In the genomic region with DNA sequence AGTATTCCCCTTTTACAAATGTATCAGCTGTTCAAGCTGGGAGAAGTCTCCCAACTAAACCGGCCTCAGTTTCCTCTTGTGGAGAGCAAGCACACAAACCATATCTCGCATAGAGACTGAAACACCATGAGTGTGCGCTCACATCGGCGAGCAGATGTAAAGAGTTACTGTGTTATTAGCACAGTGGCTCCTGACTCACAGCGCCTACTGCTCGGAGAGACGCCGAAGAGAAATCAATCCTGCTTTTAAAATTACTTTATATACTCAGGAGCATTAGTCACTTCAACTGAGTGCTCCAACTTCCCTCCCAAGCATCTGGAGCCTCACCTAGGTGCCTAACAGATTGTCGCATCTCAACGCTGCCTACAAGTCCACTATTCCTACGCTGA, we compare ENCODE assay signal across 8 mouse cellular contexts. TPM values are rescaled to one million over a fixed set of nuclear protein-coding genes. Genes with fewer than 3 reads are reported as not detected.
A peak's percentile ranks its signal among the peaks of the same experiment; 100 is the strongest.
DNase-seq lines count a peak whose midpoint lies in the region; ATAC-seq and TF ChIP-seq lines count a peak whose summit lies in the region.

No protein-coding gene starts in this region.

- no peaks in the 10 kb centered on the region for H3K36me3 ChIP-seq in kidney, embryonic 15.5 days
- H3K36me3 ChIP-seq in heart, embryonic 15.5 days, result no peaks in the 10 kb centered on the region
- H3K36me3 ChIP-seq in liver, postnatal 0 days (replicated peaks; ENCODE audit: insufficient read depth, low read length), result no peaks in the 10 kb centered on the region

- peaks cover 57% of the 10 kb centered on the region for H3K27me3 ChIP-seq in kidney, embryonic 15.5 days
- peaks cover 14% of the 10 kb centered on the region; the same call in 1 of the 2 replicates for H3K27me3 ChIP-seq in heart, embryonic 15.5 days
- H3K27me3 ChIP-seq in liver, postnatal 0 days (ENCODE audit: insufficient read depth, low read length), result peaks cover 49% of the 10 kb centered on the region

- no peak for TF ChIP-seq EP300 in liver, postnatal 0 days (IDR thresholded peaks at IDR 0.05; ENCODE audit: low read depth)

- WGBS in kidney, embryonic 15.5 days, result 30% methylated on average over 12 of the region's 12 CpGs
- 22% methylated on average over 12 of the region's 12 CpGs for WGBS in heart, embryonic 15.5 days
- WGBS in liver, postnatal 0 days (ENCODE audit: insufficient replicate concordance), result 36% methylated on average over 12 of the region's 12 CpGs

- peak overlapping the region; percentile 66 for H3K9ac ChIP-seq in kidney, embryonic 15.5 days
- H3K9ac ChIP-seq in heart, embryonic 15.5 days, result peak overlapping the region; percentile 76
- H3K9ac ChIP-seq in liver, postnatal 0 days (replicated peaks), result peak overlapping the region; percentile 63

- TF ChIP-seq CTCF in liver, postnatal 0 days (IDR thresholded peaks at IDR 0.05; ENCODE audit: low read depth), result no peak

- no peak for ATAC-seq in kidney, embryonic 15.5 days (replicated peaks; ENCODE audit: low FRiP score)
- no peak for ATAC-seq in heart, embryonic 15.5 days (replicated peaks; ENCODE audit: insufficient number of reproducible peaks, insufficient read depth, low FRiP score, low read depth)
- ATAC-seq in liver, postnatal 0 days, result no peak; the same call in 1 of the 2 replicates
- no peak for ATAC-seq in erythroid progenitor cell, adult 5-6 weeks (replicated peaks; ENCODE audit: low FRiP score, poor library complexity, severe bottlenecking)

- peak overlapping the region; percentile 94 for H3K4me2 ChIP-seq in kidney, embryonic 15.5 days
- H3K4me2 ChIP-seq in heart, embryonic 15.5 days, result peak overlapping the region; percentile 91
- peak overlapping the region; percentile 91 for H3K4me2 ChIP-seq in liver, postnatal 0 days (ENCODE audit: low read depth, low read length)

- no peak overlapping the region for H3K27ac ChIP-seq in kidney, embryonic 15.5 days
- peak overlapping the region; percentile 80 for H3K27ac ChIP-seq in heart, embryonic 15.5 days
- H3K27ac ChIP-seq in liver, postnatal 0 days (ENCODE audit: low read depth), result no peak overlapping the region

- DNase-seq in kidney, adult 11 months, result no peak
- peak; percentile 77 for DNase-seq in brain, adult 2 months (ENCODE audit: low read depth, low spot score)
- no peak for DNase-seq in liver, postnatal 0 days
- no peak for DNase-seq in adrenal gland, postnatal 4 days (ENCODE audit: low spot score in 2 of 2)
- DNase-seq in left cerebral cortex, adult 18-20 months (ENCODE audit: low spot score in 2 of 2), result no peak

- no peaks in the 10 kb centered on the region for H3K9me3 ChIP-seq in kidney, embryonic 15.5 days (replicated peaks)
- no peaks in the 10 kb centered on the region for H3K9me3 ChIP-seq in heart, embryonic 15.5 days (replicated peaks)
- 0 out of 2 replicates have a peak, but pooled peaks cover 2% of the 10 kb centered on the region for H3K9me3 ChIP-seq in liver, postnatal 0 days (ENCODE audit: low read length)

- H3K4me1 ChIP-seq in kidney, embryonic 15.5 days, result peaks cover 14% of the 10 kb centered on the region
- peaks cover 33% of the 10 kb centered on the region for H3K4me1 ChIP-seq in heart, embryonic 15.5 days (replicated peaks)
- peaks cover 8% of the 10 kb centered on the region for H3K4me1 ChIP-seq in liver, postnatal 0 days (ENCODE audit: insufficient read depth)

- H3K4me3 ChIP-seq in kidney, embryonic 15.5 days (replicated peaks), result peak overlapping the region; percentile 64
- H3K4me3 ChIP-seq in heart, embryonic 15.5 days, result peak overlapping the region; percentile 63
- H3K4me3 ChIP-seq in liver, postnatal 0 days (ENCODE audit: low read depth, low read length), result peak overlapping the region; percentile 61

RNA-seq across cellular contexts. Expression of gene Homer2, which starts 1.3 kb away (rescaled TPM):
- 13.3 and 14.8 TPM in 2 replicates for polyA plus RNA-seq in kidney, embryonic 15.5 days (2015; fragmentation: Nextera tagmentation; extraction: Ambion mirVana)
- polyA plus RNA-seq in heart, embryonic 15.5 days (2015; fragmentation: Nextera tagmentation; extraction: Ambion mirVana), result 59.5 and 63.4 TPM in 2 replicates
- polyA plus RNA-seq in liver, postnatal 0 days (2015; fragmentation: Nextera tagmentation; extraction: Ambion mirVana), result 8.6 and 9.1 TPM in 2 replicates
- 1 to 10 TPM; 5.0 to 9.1 TPM for total RNA-seq in adrenal gland, postnatal 4 days (2021)
- total RNA-seq in erythroid progenitor cell, adult 5-6 weeks (2015; ENCODE audit: low replicate concordance), result 4.6 TPM in 1 of 2 replicates, not detected in the other
- 1.1 and 1.5 TPM in 2 replicates for total RNA-seq in erythroid progenitor cell, adult 5-6 weeks (2017; ENCODE audit: low replicate concordance)
- 10 to 100 TPM; 63.3 to 65.4 TPM for total RNA-seq in left cerebral cortex, adult 18-20 months (2021)

RNA-seq across cellular contexts. Expression of gene Ramac, which starts 56.7 kb away (rescaled TPM):
- polyA plus RNA-seq in kidney, embryonic 15.5 days (2015; fragmentation: Nextera tagmentation; extraction: Ambion mirVana), result 125 and 138 TPM in 2 replicates
- 84.3 and 84.4 TPM in 2 replicates for polyA plus RNA-seq in heart, embryonic 15.5 days (2015; fragmentation: Nextera tagmentation; extraction: Ambion mirVana)
- polyA plus RNA-seq in liver, postnatal 0 days (2015; fragmentation: Nextera tagmentation; extraction: Ambion mirVana), result 72.1 and 78.7 TPM in 2 replicates
- 10 to 100 TPM; 53.7 to 54.1 TPM for total RNA-seq in adrenal gland, postnatal 4 days (2021)
- 18.4 and 39.3 TPM in 2 replicates for total RNA-seq in erythroid progenitor cell, adult 5-6 weeks (2015; ENCODE audit: low replicate concordance)
- total RNA-seq in erythroid progenitor cell, adult 5-6 weeks (2017; ENCODE audit: low replicate concordance), result 17.5 and 44.7 TPM in 2 replicates
- total RNA-seq in left cerebral cortex, adult 18-20 months (2021), result 100 to 1,000 TPM in 1 of 2 experiments, 10 to 100 TPM in 1; 86.5 to 101 TPM

Comparison
In these comparisons a context has a peak if more than half of its experiments do, and no peak if none do; other contexts are left out.
1. RNA of gene Homer2, which starts 1.3 kb away (total RNA-seq): 63.3 to 65.4 TPM in left cerebral cortex, adult 18-20 months; 5.0 to 9.1 TPM in adrenal gland, postnatal 4 days and 1.1 to 4.6 TPM in erythroid progenitor cell, adult 5-6 weeks; every median in the first group is over 4 times any median in the second.
2. Peak in every context shown above with its lines, with median percentiles within 50 percentile points of each other: H3K4me2 ChIP-seq, H3K4me3 ChIP-seq and H3K9ac ChIP-seq.